Mouse (Mus musculus) lung, adult 2 months (tissue): ENCODE data around the gene Mark2.

ENCODE experiments used
- CTCF ChIP-seq: fragments of 200-500 bp; IDR thresholded peaks from 2 replicates; pipeline ENCODE4 v1.5.1; 2011; ENCODE audit warnings: mild to moderate bottlenecking, low read length, control low read depth; ENCODE audit not compliant: insufficient read depth
- POLR2A ChIP-seq: fragments of 200-500 bp; IDR thresholded peaks from 2 replicates; pipeline ENCODE4 v1.6.1; 2011; ENCODE audit warnings: low read depth, mild to moderate bottlenecking, control low read depth, low read length, borderline replicate concordance; ENCODE audit errors: extremely low read depth

GRCm38 (mm10) chr19:7262592-7262991 is 79.1 kb downstream of the Mark2 start:
- TF ChIP-seq POLR2A: no peak
- TF ChIP-seq CTCF: no peak
